Mouse (Mus musculus): ENCODE measurements around the gene Sox12. TPM values are rescaled to one million over a fixed set of nuclear protein-coding genes. Genes with fewer than 3 reads are reported as not detected.

Gene Sox12
- total RNA-seq, 1 experiment from 2014 or later: 3.9 TPM

Other genes with a start within 250 kb of the Sox12 start
- gene Csnk2a1, start 171.2 kb downstream of the Sox12 start, total RNA-seq (2017): 138 and 169 TPM in 2 replicates
- 26.0 and 28.6 TPM in 2 replicates for gene Tbc1d20, start 104.2 kb downstream of the Sox12 start, total RNA-seq (2017)
- gene Rbck1, start 65.4 kb downstream of the Sox12 start, total RNA-seq (2017): 63.9 and 70.2 TPM in 2 replicates
- gene Trib3, start 54.0 kb downstream of the Sox12 start, total RNA-seq (2017): 1.7 and 3.0 TPM in 2 replicates
- gene Nrsn2, start 21.4 kb downstream of the Sox12 start, total RNA-seq (2017): not detected in 2 replicates
- 5.8 and 5.9 TPM in 2 replicates for gene Zcchc3, start 17.0 kb upstream of the Sox12 start, total RNA-seq (2017)
- gene 6820408C15Rik, start 17.5 kb upstream of the Sox12 start, total RNA-seq (2017): not detected in 2 replicates
- gene Defb23, start 66.6 kb upstream of the Sox12 start, total RNA-seq (2017): not detected in 2 replicates
- not detected in 2 replicates for gene Defb20, start 79.0 kb upstream of the Sox12 start, total RNA-seq (2017)
- not detected in 2 replicates for gene Defb22, start 92.1 kb upstream of the Sox12 start, total RNA-seq (2017)
- gene Defb26, start 113.6 kb upstream of the Sox12 start, total RNA-seq (2017): not detected in 2 replicates
- gene Defb28, start 120.2 kb upstream of the Sox12 start, total RNA-seq (2017): not detected in 2 replicates
- gene Defb29, start 142.0 kb upstream of the Sox12 start, total RNA-seq (2017): not detected in 2 replicates
- gene Gm17416, start 171.3 kb upstream of the Sox12 start, total RNA-seq (2017): not detected in 2 replicates
- gene Defb21, start 174.7 kb upstream of the Sox12 start, total RNA-seq (2017): not detected in 2 replicates
- not detected in 2 replicates for gene Defb19, start 182.2 kb upstream of the Sox12 start, total RNA-seq (2017)
- gene Defb45, start 201.3 kb upstream of the Sox12 start, total RNA-seq (2017): not detected in 2 replicates
- gene Defb36, start 206.3 kb upstream of the Sox12 start, total RNA-seq (2017): not detected in 2 replicates
- gene Defb25, start 225.0 kb upstream of the Sox12 start, total RNA-seq (2017): not detected in 2 replicates
- not detected in 2 replicates for gene Rem1, start 228.9 kb upstream of the Sox12 start, total RNA-seq (2017)

Measured in hematopoietic stem cell, adult 5-6 weeks (primary cell).